Mouse (Mus musculus) small intestine, adult 2 months (tissue): ENCODE measurements around the gene Ppp4r3b.

ENCODE experiments used
- CTCF ChIP-seq: fragments of 200-500 bp; IDR thresholded peaks from 2 replicates; pipeline ENCODE4 v1.5.1; 2012; ENCODE audit warnings: low read depth, mild to moderate bottlenecking, control low read depth, inconsistent platforms, low read length, moderate library complexity, mixed read lengths; ENCODE audit not compliant: insufficient replicate concordance, insufficient read length; ENCODE audit errors: extremely low read depth
- POLR2A ChIP-seq: fragments of 200-500 bp; IDR thresholded peaks from 2 replicates; pipeline ENCODE4 v1.6.1; 2012; ENCODE audit warnings: low read depth, mild to moderate bottlenecking, control low read depth, inconsistent platforms, low read length, moderate library complexity

DNA sequence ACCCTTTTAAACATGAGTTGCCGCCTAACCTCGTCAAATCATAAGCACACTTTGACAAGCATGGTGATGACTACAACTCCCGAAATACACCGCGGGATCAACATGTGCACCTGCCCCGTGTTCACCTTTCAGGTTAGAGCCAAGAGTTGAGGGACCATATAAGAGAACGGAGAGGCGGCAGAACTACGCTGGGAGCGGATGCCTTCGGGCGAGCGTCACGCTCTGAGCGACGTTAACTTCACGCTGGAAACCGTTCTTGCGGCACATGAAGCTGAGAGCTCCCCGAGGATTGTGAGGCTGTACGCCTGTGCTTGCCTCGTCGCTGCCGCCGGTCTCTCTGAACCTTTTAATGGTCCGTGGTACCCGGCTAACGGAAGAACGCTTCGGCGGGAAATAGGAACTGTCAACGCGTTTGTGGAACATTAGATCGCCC, 715 bp upstream of the Ppp4r3b start:
- no peak for TF ChIP-seq CTCF
- TF ChIP-seq POLR2A, result no peak
